Mouse (Mus musculus) ES-E14 (cell line): ENCODE data around the gene Hsd17b3. TPM values are rescaled to one million over a fixed set of nuclear protein-coding genes. Genes with fewer than 3 reads are reported as not detected.
"Not testable (repeated sequence)": the region's sequence is repeated elsewhere in the genome, so short reads cannot be mapped to it uniquely, and the experiment has no call there.

Experiments used
- DNase-seq: peaks from one replicate; pipeline ENCODE4 v3.0.0-alpha.2; 2013; ENCODE audit warnings: low read depth, low spot score
- H3K27ac ChIP-seq: 2 replicates; pipeline ENCODE4 v1.5.1; 2012; ENCODE audit warnings: low read depth, mild to moderate bottlenecking, low read length, moderate library complexity, mixed read lengths; ENCODE audit not compliant: poor library complexity, insufficient read depth, severe bottlenecking
- H3K36me3 ChIP-seq: 2 replicates; pipeline ENCODE4 v1.6.1; 2012; ENCODE audit warnings: mild to moderate bottlenecking, low read length, moderate library complexity, mixed read lengths; ENCODE audit not compliant: control insufficient read depth, poor library complexity, insufficient read depth, severe bottlenecking
- H3K4me1 ChIP-seq, 2 experiments: fragments of 150-350 bp in 1 of 2; sonication (generic) in 1 of 2; 2 replicates each; pipeline ENCODE4 v1.6.1; 2012; ENCODE audit warnings: low read length in 2 of 2, mild to moderate bottlenecking in 1 of 2, mixed read lengths in 1 of 2; ENCODE audit not compliant: control insufficient read depth in 2 of 2, insufficient read depth in 2 of 2, poor library complexity in 1 of 2
- H3K4me3 ChIP-seq, 2 experiments: fragments of 150-350 bp in 1 of 2; sonication (generic) in 1 of 2; 2 replicates each; pipeline ENCODE4 v1.5.1; 2012; ENCODE audit warnings: low read length in 2 of 2, low read depth in 1 of 2, mild to moderate bottlenecking in 1 of 2, mixed read lengths in 1 of 2; ENCODE audit not compliant: insufficient read depth in 1 of 2, poor library complexity in 1 of 2, severe bottlenecking in 1 of 2
- H3K9ac ChIP-seq: 2 replicates; pipeline ENCODE4 v1.6.1; 2012; ENCODE audit warnings: low read depth, mild to moderate bottlenecking, low read length, mixed read lengths; ENCODE audit not compliant: poor library complexity, insufficient read depth, severe bottlenecking
- H3K9me3 ChIP-seq: fragments of 150-350 bp; sonication (generic); 2 replicates; pipeline ENCODE4 v1.6.1; 2012; ENCODE audit warnings: low read depth, mild to moderate bottlenecking, low read length; ENCODE audit not compliant: control insufficient read depth, insufficient read depth
- CHD2 ChIP-seq: IDR thresholded peaks from 2 replicates; pipeline ENCODE4 v1.6.1; 2014; ENCODE audit warnings: mild to moderate bottlenecking, low read depth, low read length, inconsistent platforms
- HCFC1 ChIP-seq: IDR thresholded peaks from 2 replicates; pipeline ENCODE4 v1.6.1; 2012; ENCODE audit warnings: low read length, inconsistent platforms, borderline replicate concordance; ENCODE audit not compliant: insufficient read depth
- MAFK ChIP-seq: IDR thresholded peaks from 2 replicates; pipeline ENCODE4 v1.6.1; 2014; ENCODE audit warnings: mild to moderate bottlenecking, low read depth, low read length, inconsistent platforms; ENCODE audit not compliant: insufficient read depth
- ZC3H11A ChIP-seq: IDR thresholded peaks from 2 replicates; pipeline ENCODE4 v1.6.1; 2012; ENCODE audit warnings: low read depth, mild to moderate bottlenecking, inconsistent platforms, low read length, borderline replicate concordance
- ZNF384 ChIP-seq: IDR thresholded peaks from 2 replicates; pipeline ENCODE4 v1.6.1; 2012; ENCODE audit warnings: low read depth, low read length, inconsistent platforms
- in situ Hi-C, 2 experiments: fragments of 600-800 bp; cut with MboI; formaldehyde crosslinking; loops; one replicate each; pipeline ENCODE4 v1.15.1; 2025; ENCODE audit warnings: low sequenced_read_pairs in 2 of 2, inconsistent platforms in 1 of 2; ENCODE audit not compliant: unreplicated experiment in 2 of 2
- total RNA-seq: library from RNA; depleted of rRNA; stranded (reverse); fragments of 300-350 nt; gene quantifications from 2 replicates; pipeline ENCODE4 v1.2.3, GENCODE M21; 2012

Hsd17b3 gene
- total RNA-seq, 1 experiment: 0.36 TPM

GRCm38 (mm10) chr13:64053959-64054358 lies 35.1 kb downstream of the Hsd17b3 start:
- DNase-seq: no peak
- Histone ChIP-seq H3K4me3 (no peak overlapping the region), H3K36me3 (no peaks in the 10 kb centered on the region), H3K27ac (no peak overlapping the region), H3K4me1 (no peaks in the 10 kb centered on the region), H3K9ac (no peak overlapping the region), H3K9me3 (peaks cover 13% of the 10 kb centered on the region; the same call in 1 of the 2 replicates)
- TF ChIP-seq ZC3H11A: no peak
- TF ChIP-seq CHD2: no peak
- no peak for TF ChIP-seq ZNF384
- no peak for TF ChIP-seq MAFK
- no peak for TF ChIP-seq HCFC1
- in situ Hi-C loops: no loop called here

- in situ Hi-C loops, DNase-seq, H3K9ac ChIP-seq, H3K27ac ChIP-seq, H3K4me3 ChIP-seq, H3K4me1 ChIP-seq, H3K36me3 ChIP-seq: not testable (repeated sequence)
- peaks cover 11% of the 10 kb centered on the region; the same call in 1 of the 2 replicates for H3K9me3 ChIP-seq
These were observed 36.7 kb downstream of the Hsd17b3 start for GRCm38 (mm10) chr13:64052281-64052680.

GRCm38 (mm10) chr13:64050895-64051294 lies 38.1 kb downstream of the Hsd17b3 start:
- DNase-seq: peak; percentile 12
- peaks cover 1% of the 10 kb centered on the region; the same call in 1 of the 2 replicates for H3K9me3 ChIP-seq
- H3K4me1 ChIP-seq: no peaks in the 10 kb centered on the region
- H3K4me3 ChIP-seq: no peak overlapping the region
- H3K36me3 ChIP-seq: no peaks in the 10 kb centered on the region
- in situ Hi-C loops: no loop called here
- no peak overlapping the region for H3K27ac ChIP-seq
- no peak overlapping the region for H3K9ac ChIP-seq
- no peak for TF ChIP-seq ZC3H11A
- no peak for TF ChIP-seq HCFC1
- no peak for TF ChIP-seq CHD2
- no peak for TF ChIP-seq ZNF384
- TF ChIP-seq MAFK: no peak

- no peak for TF ChIP-seq HCFC1
- TF ChIP-seq ZC3H11A: no peak
- no peak for TF ChIP-seq MAFK
- in situ Hi-C loops: no loop called here
- H3K27ac ChIP-seq: no peak overlapping the region
- no peak overlapping the region for H3K4me3 ChIP-seq
- no peaks in the 10 kb centered on the region for H3K36me3 ChIP-seq
- no peak for DNase-seq
- no peaks in the 10 kb centered on the region for H3K4me1 ChIP-seq
- H3K9me3 ChIP-seq: no peaks in the 10 kb centered on the region
- H3K9ac ChIP-seq: no peak overlapping the region
These were observed 39.5 kb downstream of the Hsd17b3 start for GRCm38 (mm10) chr13:64049535-64049934.

GRCm38 (mm10) chr13:64048467-64048866 lies 40.6 kb downstream of the Hsd17b3 start:
- Histone ChIP-seq H3K9ac (no peak overlapping the region), H3K4me3 (no peak overlapping the region), H3K4me1 (no peaks in the 10 kb centered on the region), H3K9me3 (no peaks in the 10 kb centered on the region), H3K36me3 (no peaks in the 10 kb centered on the region), H3K27ac (no peak overlapping the region)
- no peak for DNase-seq
- in situ Hi-C loops: no loop called here
- TF ChIP-seq ZC3H11A (no peak), MAFK (no peak)
